Mouse (Mus musculus): Measurements from ENCODE around the gene Pde4dip.

Pde4dip gene

DNA sequence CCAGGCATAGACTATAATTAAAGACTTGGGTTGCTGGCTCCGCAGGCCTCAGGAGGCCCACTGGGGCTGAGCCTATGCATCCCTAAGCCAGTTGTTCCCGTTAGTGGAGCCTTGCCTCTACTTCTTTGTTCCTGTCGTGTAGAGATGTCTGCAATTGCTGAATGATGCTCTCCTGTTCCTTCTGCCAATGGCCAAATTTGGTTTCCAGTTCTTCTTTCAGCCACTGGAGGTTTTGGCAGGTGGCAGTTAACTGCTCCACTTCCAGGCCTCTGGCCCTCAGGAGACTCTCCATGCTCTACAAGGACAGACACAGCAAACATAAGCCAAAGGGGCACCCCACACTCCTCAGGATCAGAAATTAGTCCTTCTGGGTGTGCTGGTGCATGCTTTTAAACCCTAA lies 135.6 kb downstream of the Pde4dip start:
- DNase-seq (ENCODE audit: low spot score in 2 of 2), result no peak

GRCm38 (mm10) chr3:97751566-97751965 lies 136.9 kb downstream of the Pde4dip start:
- no peak for DNase-seq (ENCODE audit: low spot score in 2 of 2)

GRCm38 (mm10) chr3:97748789-97749188 lies 139.7 kb downstream of the Pde4dip start:
- no peak for DNase-seq (ENCODE audit: low spot score in 2 of 2)

- DNase-seq (ENCODE audit: low spot score in 2 of 2), result no peak
Observed at GRCm38 (mm10) chr3:97742841-97743240, 145.7 kb downstream of the Pde4dip start.

GRCm38 (mm10) chr3:97735575-97735974 lies 152.9 kb downstream of the Pde4dip start:
- DNase-seq (ENCODE audit: low spot score in 2 of 2), result no peak

- no peak for DNase-seq (ENCODE audit: low spot score in 2 of 2)
Observed at GRCm38 (mm10) chr3:97734259-97734658, 154.2 kb downstream of the Pde4dip start.

- no peak for DNase-seq (ENCODE audit: low spot score in 2 of 2)
Observed at GRCm38 (mm10) chr3:97732622-97733021, 155.9 kb downstream of the Pde4dip start.

DNA sequence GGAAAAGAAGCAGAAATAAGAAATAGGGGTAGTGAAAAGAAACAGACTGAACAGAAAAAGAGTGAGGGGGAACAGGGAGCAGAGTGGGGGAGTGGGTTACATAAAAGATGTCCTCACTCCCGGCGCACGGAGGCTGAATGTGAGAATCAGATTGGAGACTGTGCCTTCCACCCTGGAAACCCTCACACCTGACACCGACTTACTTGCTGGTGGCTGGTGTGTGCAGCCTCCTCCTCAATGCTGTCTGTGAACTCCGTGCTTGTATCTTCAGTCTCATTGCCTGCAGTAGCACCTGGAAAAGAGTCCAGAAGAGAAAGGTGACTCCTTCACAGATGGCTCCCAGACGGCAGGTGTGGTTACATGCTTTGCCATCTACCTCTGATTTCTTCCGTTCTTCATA lies 157.9 kb downstream of the Pde4dip start:
- DNase-seq (ENCODE audit: low spot score in 2 of 2), result no peak

- no peak for DNase-seq (ENCODE audit: low spot score in 2 of 2)
Observed at GRCm38 (mm10) chr3:97730131-97730530, 158.4 kb downstream of the Pde4dip start.

GRCm38 (mm10) chr3:97727801-97728200 lies 160.7 kb downstream of the Pde4dip start:
- DNase-seq (ENCODE audit: low spot score in 2 of 2), result no peak

DNA sequence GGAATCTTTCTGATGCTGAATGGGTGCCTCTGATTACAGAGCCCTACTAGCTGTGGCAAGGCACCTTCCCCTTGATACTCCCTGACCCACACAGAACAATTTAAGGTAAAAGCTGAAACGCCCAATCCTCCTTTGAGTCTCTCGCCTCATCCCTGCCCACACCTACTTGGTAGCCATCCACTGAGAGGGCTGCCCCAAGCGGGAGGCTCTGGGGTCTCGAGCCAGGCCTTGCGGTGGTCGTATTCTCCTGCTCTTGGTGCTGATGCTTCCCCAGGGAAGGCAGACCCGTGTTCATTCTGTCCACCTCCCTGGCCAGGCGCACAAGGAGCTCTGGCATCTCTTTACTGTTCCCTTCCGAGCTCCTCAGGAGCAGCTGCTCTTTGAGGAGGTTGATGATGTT lies 169.4 kb downstream of the Pde4dip start:
- DNase-seq (ENCODE audit: low spot score in 2 of 2), result no peak

DNA sequence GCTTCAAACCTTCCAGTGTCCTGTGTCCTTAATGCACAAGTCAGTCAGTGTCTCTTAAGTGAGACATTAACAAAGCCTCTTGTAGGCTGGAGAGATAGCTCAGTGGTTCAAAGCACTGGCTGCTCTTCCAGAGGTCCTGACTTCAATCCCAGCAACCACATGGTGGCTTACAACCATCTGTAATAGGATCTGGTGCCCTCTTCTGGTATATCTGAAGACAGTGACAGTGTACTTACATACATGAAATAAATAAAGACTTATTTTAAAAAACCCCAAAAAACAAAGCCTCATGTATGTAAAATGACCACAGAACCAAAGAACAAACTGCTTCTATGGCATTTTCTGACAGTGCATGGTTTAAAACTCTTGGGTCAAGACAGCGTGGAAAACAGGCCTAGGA lies 172.6 kb downstream of the Pde4dip start:
- DNase-seq (ENCODE audit: low spot score in 2 of 2), result no peak

DNA sequence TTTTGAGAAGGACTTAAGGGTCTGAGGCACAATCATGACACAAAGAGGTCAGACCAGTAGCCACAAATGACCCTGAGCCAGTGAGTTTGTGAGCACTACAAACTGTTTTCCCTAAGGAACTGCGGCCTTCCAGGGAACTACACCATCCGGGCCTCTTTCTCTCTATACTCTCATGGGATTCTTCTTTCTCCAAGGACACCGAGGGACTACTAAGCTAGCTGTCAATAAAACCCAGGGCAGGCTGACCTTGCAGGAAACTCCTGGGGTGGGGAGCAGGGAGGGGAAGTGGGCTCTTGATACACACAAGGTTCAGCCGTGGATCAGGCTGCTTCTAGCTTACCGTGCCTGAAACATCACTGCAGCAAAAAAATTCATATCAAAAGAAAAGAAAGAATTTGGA lies 177.6 kb downstream of the Pde4dip start:
- no peak for DNase-seq (ENCODE audit: low spot score in 2 of 2)

- no peak for DNase-seq (ENCODE audit: low spot score in 2 of 2)
Observed at GRCm38 (mm10) chr3:97710134-97710533, 178.4 kb downstream of the Pde4dip start.

DNA sequence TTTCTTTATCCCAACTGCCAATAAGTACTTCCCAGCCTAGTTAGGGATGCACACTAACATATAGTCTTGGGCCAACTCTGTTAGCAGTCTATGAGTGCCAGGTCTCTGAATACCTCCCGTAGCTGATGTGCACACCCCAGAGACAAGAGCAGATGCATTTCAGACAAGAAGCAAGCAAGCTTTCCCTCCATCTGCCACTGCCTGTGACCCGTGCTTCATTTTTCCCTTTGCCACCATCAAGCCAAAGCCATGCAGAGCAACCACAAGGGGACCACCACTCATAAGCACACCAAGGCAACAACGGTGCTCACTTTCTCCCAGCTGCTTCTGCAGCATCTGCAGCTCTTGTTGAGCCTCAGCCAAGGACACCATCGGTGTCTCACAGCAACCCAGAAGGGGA lies 181.9 kb downstream of the Pde4dip start:
- no peak for DNase-seq (ENCODE audit: low spot score in 2 of 2)

- DNase-seq (ENCODE audit: low spot score in 2 of 2), result no peak
Observed at GRCm38 (mm10) chr3:97705508-97705907, 183.0 kb downstream of the Pde4dip start.

DNA sequence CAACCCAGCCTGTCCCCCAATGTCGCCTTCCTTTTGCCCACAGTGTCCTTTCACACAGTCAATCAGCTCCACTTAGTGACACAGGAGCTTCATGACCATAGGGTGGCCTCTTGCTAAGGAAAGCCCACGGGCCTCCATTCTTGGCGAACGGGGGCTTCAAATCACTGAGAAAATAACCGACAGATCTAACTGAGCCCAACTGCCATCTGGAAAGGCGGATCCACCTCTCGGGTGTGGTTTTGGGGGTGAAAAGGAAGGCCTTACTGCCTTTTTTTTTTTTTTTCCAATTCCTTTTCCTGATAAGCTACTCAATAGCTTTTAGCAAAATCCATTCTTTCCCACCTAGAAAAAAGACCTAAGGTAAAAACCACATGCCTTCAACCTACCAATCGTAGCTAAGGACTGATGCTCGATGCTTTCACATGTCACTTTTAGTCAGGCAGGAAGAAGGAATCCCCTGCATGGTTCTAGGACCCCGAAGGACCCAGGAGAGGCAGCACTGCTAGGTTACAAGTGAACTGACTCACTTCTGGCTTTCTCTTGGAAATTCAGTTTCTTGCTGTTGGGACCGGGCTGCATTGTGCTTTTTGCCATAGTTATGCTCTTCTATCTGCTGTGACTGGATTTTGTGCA lies 185.9 kb downstream of the Pde4dip start:
- DNase-seq (ENCODE audit: low spot score in 2 of 2), result no peak

DNA sequence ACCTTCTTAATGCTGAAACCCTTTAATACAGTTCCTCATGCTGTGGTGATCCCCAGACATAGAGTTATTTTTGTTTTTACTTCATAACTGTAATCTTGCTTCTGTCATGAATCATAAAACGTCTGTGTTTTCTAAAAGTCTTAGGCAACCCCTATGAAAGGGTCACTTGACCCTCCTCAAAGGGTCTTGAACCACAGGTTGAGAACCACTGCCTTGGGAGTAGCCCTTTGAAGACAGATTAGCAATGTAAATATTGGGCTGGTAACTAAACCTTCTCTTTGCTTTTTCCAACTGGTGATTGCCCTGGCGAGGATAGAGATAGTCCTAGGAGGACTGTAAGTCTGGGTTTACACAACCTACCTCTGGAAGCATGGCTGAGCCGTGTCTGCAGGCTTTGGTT lies 187.3 kb downstream of the Pde4dip start:
- no peak for DNase-seq (ENCODE audit: low spot score in 2 of 2)

GRCm38 (mm10) chr3:97699061-97699460 lies 189.4 kb downstream of the Pde4dip start:
- no peak for DNase-seq (ENCODE audit: low spot score in 2 of 2)

- no peak for DNase-seq (ENCODE audit: low spot score in 2 of 2)
Observed at GRCm38 (mm10) chr3:97697291-97697690, 191.2 kb downstream of the Pde4dip start.

GRCm38 (mm10) chr3:97696866-97697265 lies 191.6 kb downstream of the Pde4dip start:
- DNase-seq (ENCODE audit: low spot score in 2 of 2), result no peak

GRCm38 (mm10) chr3:97693806-97694205 lies 194.7 kb downstream of the Pde4dip start:
- no peak for DNase-seq (ENCODE audit: low spot score in 2 of 2)

DNA sequence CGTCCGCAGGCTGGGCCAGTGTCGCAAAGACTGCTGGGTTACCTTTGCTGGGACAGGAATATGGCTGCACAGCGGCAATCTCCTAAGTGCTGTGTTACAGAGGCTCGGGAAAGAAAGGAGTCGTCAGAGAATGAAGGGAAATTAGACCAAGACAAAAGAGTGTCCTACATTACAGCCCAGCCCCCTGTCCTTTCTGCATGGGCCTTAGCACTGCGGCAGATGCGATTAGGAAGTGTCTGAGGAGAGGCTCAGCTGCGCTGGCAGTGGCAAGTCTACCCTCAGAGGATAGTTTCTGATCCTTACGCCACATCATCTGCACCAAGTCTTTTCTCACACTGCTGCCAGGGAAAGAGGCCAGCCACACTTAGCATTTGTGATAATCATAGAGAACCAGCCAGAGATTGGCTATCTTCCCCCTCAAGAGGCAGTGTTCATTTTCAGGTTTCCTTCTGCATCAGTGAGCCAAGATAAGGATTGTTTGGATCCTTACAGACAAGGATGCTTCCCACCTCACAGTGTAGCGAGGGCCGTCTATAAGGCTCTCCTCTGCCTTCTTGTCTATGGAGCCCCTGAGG lies 197.0 kb downstream of the Pde4dip start:
- DNase-seq (ENCODE audit: low spot score in 2 of 2), result no peak

GRCm38 (mm10) chr3:97690590-97690989 lies 197.9 kb downstream of the Pde4dip start:
- no peak for DNase-seq (ENCODE audit: low spot score in 2 of 2)

Measured in spleen, postnatal 10 days (tissue).